In genomic region chr7:118490666-118491430, GRCm38 (mm10) we compare ENCODE assay signal across 8 mouse cellular contexts. TPM values are rescaled to one million over a fixed set of nuclear protein-coding genes. Genes with fewer than 3 reads are reported as not detected.
DNase-seq lines count a peak whose midpoint lies in the region; ATAC-seq lines count a peak whose summit lies in the region.

No protein-coding gene starts in this region.

- ATAC-seq in heart, embryonic 13.5 days (ENCODE audit: extremely low read depth, insufficient number of reproducible peaks, low FRiP score, low TSS enrichment): peak; percentile 27; the same call in 1 of the 2 replicates
- ATAC-seq in midbrain, embryonic 11.5 days (ENCODE audit: low FRiP score): peak; percentile 8

- peak; percentile 3 for DNase-seq in thymus, postnatal 14 days
- no peak for DNase-seq in thymus, postnatal 25 days
- peak; percentile 54 for DNase-seq in embryo, embryonic 11 days
- peak; percentile 63 for DNase-seq in limb, embryonic 10.5 days (ENCODE audit: low spot score)
- peak; percentile 96 for DNase-seq in midbrain, embryonic 11.5 days (ENCODE audit: low spot score, missing footprints)
- DNase-seq in cerebellum, adult 8-10 months: no peak
- no peak for DNase-seq in frontal cortex, postnatal 25 days (ENCODE audit: low spot score in 2 of 2)

- H3K9me3 ChIP-seq in heart, embryonic 13.5 days: no peaks in the 10 kb centered on the region
- H3K9me3 ChIP-seq in limb, embryonic 10.5 days (replicated peaks): no peaks in the 10 kb centered on the region
- no peaks in the 10 kb centered on the region for H3K9me3 ChIP-seq in midbrain, embryonic 11.5 days (ENCODE audit: control insufficient read depth, low read length)

- H3K27ac ChIP-seq in heart, embryonic 13.5 days (replicated peaks): peak overlapping the region; percentile 90
- peak overlapping the region; percentile 95 for H3K27ac ChIP-seq in limb, embryonic 10.5 days
- H3K27ac ChIP-seq in midbrain, embryonic 11.5 days (ENCODE audit: low read depth, low read length): no peak overlapping the region

- WGBS in heart, embryonic 13.5 days: 4% methylated on average over 63 of the region's 67 CpGs
- 2% methylated on average over 67 of the region's 67 CpGs for whole genome bisulfite sequencing in limb, embryonic 10.5 days
- 3% methylated on average over 62 of the region's 67 CpGs for WGBS in midbrain, embryonic 11.5 days

- H3K9ac ChIP-seq in heart, embryonic 13.5 days: peak overlapping the region; percentile 95
- peak overlapping the region; percentile 83 for H3K9ac ChIP-seq in midbrain, embryonic 11.5 days (ENCODE audit: low read length)

- peaks cover 11% of the 10 kb centered on the region for H3K36me3 ChIP-seq in heart, embryonic 13.5 days
- peaks cover 17% of the 10 kb centered on the region for H3K36me3 ChIP-seq in limb, embryonic 10.5 days
- no peaks in the 10 kb centered on the region for H3K36me3 ChIP-seq in midbrain, embryonic 11.5 days (ENCODE audit: control insufficient read depth, insufficient read depth, low read length)

- H3K27me3 ChIP-seq in heart, embryonic 13.5 days (replicated peaks): peaks cover 30% of the 10 kb centered on the region
- peaks cover 45% of the 10 kb centered on the region for H3K27me3 ChIP-seq in limb, embryonic 10.5 days (ENCODE audit: low read depth, poor library complexity, severe bottlenecking)
- H3K27me3 ChIP-seq in midbrain, embryonic 11.5 days (ENCODE audit: control insufficient read depth, insufficient read depth, low read length): peaks cover 34% of the 10 kb centered on the region

- peaks cover 53% of the 10 kb centered on the region for H3K4me1 ChIP-seq in heart, embryonic 13.5 days
- peaks cover 37% of the 10 kb centered on the region for H3K4me1 ChIP-seq in limb, embryonic 10.5 days
- 0 out of 2 replicates have a peak, but pooled peaks cover 4% of the 10 kb centered on the region for H3K4me1 ChIP-seq in midbrain, embryonic 11.5 days (ENCODE audit: control insufficient read depth, insufficient read depth, low read length)

- H3K4me2 ChIP-seq in heart, embryonic 13.5 days: peak overlapping the region; percentile 86
- H3K4me2 ChIP-seq in midbrain, embryonic 11.5 days: peak overlapping the region; percentile 79

- peak overlapping the region; percentile 82 for H3K4me3 ChIP-seq in heart, embryonic 13.5 days
- peak overlapping the region; percentile 85 for H3K4me3 ChIP-seq in limb, embryonic 10.5 days
- peak overlapping the region; percentile 55 for H3K4me3 ChIP-seq in midbrain, embryonic 11.5 days (ENCODE audit: low read depth, low read length)

RNA-seq across cellular contexts. Expression of gene Itpripl2, which starts 0.9 kb away (rescaled TPM):
- polyA plus RNA-seq in heart, embryonic 13.5 days (2015; fragmentation: Nextera tagmentation; extraction: Ambion mirVana): 2.9 and 3.2 TPM in 2 replicates
- polyA plus RNA-seq in limb, embryonic 10.5 days (2016; fragmentation: Nextera tagmentation; extraction: Ambion mirVana): 1.4 and 1.8 TPM in 2 replicates
- 0.72 and 0.77 TPM in 2 replicates for polyA plus RNA-seq in midbrain, embryonic 11.5 days (2014; fragmentation: Nextera tagmentation; extraction: Ambion mirVana)

RNA-seq across cellular contexts. Expression of gene Coq7, which starts 42.3 kb away (rescaled TPM):
- 145 and 178 TPM in 2 replicates for polyA plus RNA-seq in heart, embryonic 13.5 days (2015; fragmentation: Nextera tagmentation; extraction: Ambion mirVana)
- 131 and 134 TPM in 2 replicates for polyA plus RNA-seq in limb, embryonic 10.5 days (2016; fragmentation: Nextera tagmentation; extraction: Ambion mirVana)
- polyA plus RNA-seq in midbrain, embryonic 11.5 days (2014; fragmentation: Nextera tagmentation; extraction: Ambion mirVana): 99.6 and 111 TPM in 2 replicates

RNA-seq across cellular contexts. Expression of gene Syt17, which starts 42.8 kb away (rescaled TPM):
- polyA plus RNA-seq in heart, embryonic 13.5 days (2015; fragmentation: Nextera tagmentation; extraction: Ambion mirVana): 0.82 and 1.7 TPM in 2 replicates
- 1.2 and 1.3 TPM in 2 replicates for polyA plus RNA-seq in limb, embryonic 10.5 days (2016; fragmentation: Nextera tagmentation; extraction: Ambion mirVana)
- polyA plus RNA-seq in midbrain, embryonic 11.5 days (2014; fragmentation: Nextera tagmentation; extraction: Ambion mirVana): 3.5 and 3.7 TPM in 2 replicates

Comparison
In these comparisons a context has a peak if more than half of its experiments do, and no peak if none do; other contexts are left out.
1. DNase-seq: peak in thymus, postnatal 14 days (single experiment), embryo, embryonic 11 days (single experiment), limb, embryonic 10.5 days (single experiment) and midbrain, embryonic 11.5 days (single experiment); none in thymus, postnatal 25 days (single experiment), cerebellum, adult 8-10 months (single experiment) and frontal cortex, postnatal 25 days (0 of 2).
2. Peak in every context shown above with its lines, with median percentiles within 50 percentile points of each other: H3K4me3 ChIP-seq.